Mouse (Mus musculus) G1E (cell line): ENCODE data around the gene Actg1. TPM values are rescaled to one million over a fixed set of nuclear protein-coding genes. Genes with fewer than 3 reads are reported as not detected.

Source experiments
- ATAC-seq: 2 replicates; pipeline ENCODE4 v1.8.0; 2016; ENCODE audit warnings: mild to moderate bottlenecking; ENCODE audit not compliant: insufficient number of reproducible peaks, poor library complexity, low FRiP score, severe bottlenecking; ENCODE audit errors: extremely low read depth
- DNase-seq: peaks from one replicate; pipeline ENCODE4 v3.0.0; 2012; ENCODE audit warnings: low spot score
- H3K27me3 ChIP-seq: 2 replicates; pipeline ENCODE4 v1.6.1; 2012; ENCODE audit warnings: mild to moderate bottlenecking, low read length, inconsistent platforms; ENCODE audit not compliant: insufficient read depth
- H3K36me3 ChIP-seq: replicated peaks from 2 replicates; pipeline ENCODE3; 2012; ENCODE audit warnings: mild to moderate bottlenecking, inconsistent platforms
- H3K4me1 ChIP-seq: 2 replicates; pipeline ENCODE4 v1.6.1; 2012; ENCODE audit warnings: low read depth, low read length, inconsistent platforms, mixed read lengths; ENCODE audit not compliant: insufficient read depth
- H3K4me3 ChIP-seq: 2 replicates; pipeline ENCODE4 v1.5.1; 2012; ENCODE audit warnings: low read depth, mild to moderate bottlenecking, inconsistent platforms, low read length, moderate library complexity, mixed read lengths
- H3K9me3 ChIP-seq: replicated peaks from 2 replicates; pipeline ENCODE4 v1.6.1; 2012; ENCODE audit warnings: inconsistent platforms
- CTCF ChIP-seq: IDR thresholded peaks from 2 replicates; pipeline ENCODE4 v1.5.1; 2012; ENCODE audit warnings: low read depth, low read length, inconsistent platforms, mixed read lengths
- GATA1 ChIP-seq: IDR thresholded peaks from 2 replicates; pipeline ENCODE4 v1.6.1; 2012; ENCODE audit warnings: borderline replicate concordance, low read length, inconsistent platforms, mixed read lengths
- GATA2 ChIP-seq: IDR thresholded peaks from 2 replicates; pipeline ENCODE4 v1.6.1; 2012; ENCODE audit warnings: low read depth, low read length, inconsistent platforms, borderline replicate concordance
- POLR2AphosphoS5 ChIP-seq: IDR thresholded peaks from 2 replicates; pipeline ENCODE4 v1.6.1; 2012; ENCODE audit warnings: low read depth, low read length, inconsistent platforms; ENCODE audit not compliant: insufficient replicate concordance
- TAL1 ChIP-seq: conservative IDR thresholded peaks from 2 replicates; pipeline ENCODE4 v1.6.1; 2012; ENCODE audit warnings: low read depth, low read length, inconsistent platforms, mixed read lengths
- polyA plus RNA-seq: library from polyadenylated mRNA; stranded (reverse); fragments of >175 nt; gene quantifications from 2 replicates; pipeline ENCODE4 v1.2.3, GENCODE M21; 2012
- total RNA-seq, 2 experiments: library from RNA; stranded (forward) in 1 of 2; stranded (reverse) in 1 of 2; fragments of 200-1000 nt in 1 of 2; fragments of >200 nt in 1 of 2; fragmentation: Nextera tagmentation in 1 of 2; gene quantifications; 2 replicates each; pipeline ENCODE4 v1.2.3; 2014 to 2017

Gene Actg1
- total and polyA plus RNA-seq, 3 experiments, result 112 to 179 (median 155) TPM

- no peaks in the 10 kb centered on the region for H3K9me3 ChIP-seq
- ATAC-seq, result no peak
- no peak for DNase-seq
These were observed 3.2 kb downstream of the Actg1 start for GRCm38 (mm10) chr11:120345067-120345681.

GRCm38 (mm10) chr11:120344310-120344920 lies 3.9 kb downstream of the Actg1 start:
- H3K27me3 ChIP-seq, result peaks cover 13% of the 10 kb centered on the region
- TF ChIP-seq TAL1, result no peak
- TF ChIP-seq CTCF, result no peak
- no peak for TF ChIP-seq GATA2
- no peak for TF ChIP-seq POLR2AphosphoS5
- TF ChIP-seq GATA1, result no peak
- peaks cover 31% of the 10 kb centered on the region for H3K4me1 ChIP-seq
- no peaks in the 10 kb centered on the region for H3K9me3 ChIP-seq
- H3K36me3 ChIP-seq, result peaks cover 18% of the 10 kb centered on the region
- DNase-seq (no peak), ATAC-seq (no peak)
- no peak overlapping the region for H3K4me3 ChIP-seq

More at GRCm38 (mm10) chr11:120345067-120345681, 3.2 kb downstream of the Actg1 start:
- H3K36me3 ChIP-seq, result peaks cover 18% of the 10 kb centered on the region
- H3K27me3 ChIP-seq, result peaks cover 16% of the 10 kb centered on the region
- H3K4me1 ChIP-seq, result peaks cover 33% of the 10 kb centered on the region
- H3K4me3 ChIP-seq, result no peak overlapping the region
- TF ChIP-seq TAL1 (no peak), GATA2 (no peak), GATA1 (no peak), CTCF (no peak), POLR2AphosphoS5 (no peak)

GRCm38 (mm10) chr11:120343519-120344309 lies 4.6 kb downstream of the Actg1 start:
- Histone ChIP-seq H3K27me3 (peaks cover 8% of the 10 kb centered on the region), H3K36me3 (peaks cover 18% of the 10 kb centered on the region), H3K9me3 (no peaks in the 10 kb centered on the region), H3K4me3 (no peak overlapping the region), H3K4me1 (peaks cover 26% of the 10 kb centered on the region)
- TF ChIP-seq GATA2 (no peak), POLR2AphosphoS5 (no peak), TAL1 (no peak), GATA1 (no peak), CTCF (no peak)
- no peak for ATAC-seq
- no peak for DNase-seq

GRCm38 (mm10) chr11:120342656-120343160 lies 5.6 kb downstream of the Actg1 start:
- no peaks in the 10 kb centered on the region for H3K9me3 ChIP-seq

GRCm38 (mm10) chr11:120341661-120342060 lies 6.7 kb downstream of the Actg1 start:
- H3K27me3 ChIP-seq, result peaks cover 9% of the 10 kb centered on the region
- peaks cover 12% of the 10 kb centered on the region for H3K36me3 ChIP-seq
- DNase-seq (no peak), ATAC-seq (no peak)
- no peak overlapping the region for H3K4me3 ChIP-seq
- TF ChIP-seq TAL1, result no peak
- no peak for TF ChIP-seq CTCF
- no peak for TF ChIP-seq GATA1
- TF ChIP-seq GATA2, result no peak
- TF ChIP-seq POLR2AphosphoS5, result no peak
- H3K9me3 ChIP-seq, result no peaks in the 10 kb centered on the region
- H3K4me1 ChIP-seq, result peaks cover 12% of the 10 kb centered on the region

More at GRCm38 (mm10) chr11:120342656-120343160, 5.6 kb downstream of the Actg1 start:
- TF ChIP-seq TAL1, result no peak
- TF ChIP-seq POLR2AphosphoS5, result no peak
- TF ChIP-seq GATA2, result no peak
- no peak for TF ChIP-seq GATA1
- TF ChIP-seq CTCF, result no peak
- H3K4me3 ChIP-seq, result no peak overlapping the region
- peaks cover 18% of the 10 kb centered on the region for H3K36me3 ChIP-seq
- DNase-seq (no peak), ATAC-seq (no peak)
- peaks cover 8% of the 10 kb centered on the region for H3K27me3 ChIP-seq
- H3K4me1 ChIP-seq, result peaks cover 18% of the 10 kb centered on the region
